9 mouse cellular contexts compared by ENCODE assay signal in genomic region chr6:51012086-51012830, GRCm38 (mm10).
DNase-seq lines count a peak whose midpoint lies in the region; ATAC-seq and TF ChIP-seq lines count a peak whose summit lies in the region.
"Had no signal": no experiment of that assay in that cellular context is flagged by ENCODE, and none has a peak within 500 bp of the region (broad histone marks: within the 10 kb centered on the region; RNA-seq: fewer than 3 reads in every experiment).

No protein-coding gene starts in this region.

- no peaks in the 10 kb centered on the region for H3K9me3 ChIP-seq in hindbrain, postnatal 0 days (ENCODE audit: low read length)

- WGBS in hindbrain, postnatal 0 days: 65% methylated on average over 15 of the region's 15 CpGs

- H3K4me3 ChIP-seq in hindbrain, postnatal 0 days (ENCODE audit: low read length): no peak overlapping the region

- no peak overlapping the region for H3K4me2 ChIP-seq in hindbrain, postnatal 0 days (ENCODE audit: low read depth, low read length)

- no peaks in the 10 kb centered on the region for H3K27me3 ChIP-seq in hindbrain, postnatal 0 days (ENCODE audit: insufficient read depth, low read length)

- no peak for TF ChIP-seq CTCF in hindbrain, postnatal 0 days (IDR thresholded peaks at IDR 0.05; ENCODE audit: low read depth)

- peak; percentile 56 to 71 for DNase-seq in cerebellum, postnatal 10 days
- DNase-seq in urinary bladder, postnatal 4 days (ENCODE audit: low spot score in 2 of 2): peak; percentile 52 to 72
- no peak for DNase-seq in urinary bladder, adult 18-20 months (ENCODE audit: low spot score in 2 of 2)
- DNase-seq in kidney, postnatal 14 days: peak; percentile 41
- no peak for DNase-seq in spleen, postnatal 36 days (ENCODE audit: low spot score in 2 of 2)
- no peak for DNase-seq in spleen, adult 18-20 months
- DNase-seq in hindbrain, postnatal 0 days (ENCODE audit: low spot score): no peak
- DNase-seq: liver, postnatal 0 days had no signal

- no peaks in the 10 kb centered on the region for H3K36me3 ChIP-seq in hindbrain, postnatal 0 days (ENCODE audit: insufficient read depth, low read length)

- H3K27ac ChIP-seq in hindbrain, postnatal 0 days: no peak overlapping the region

- peaks cover 15% of the 10 kb centered on the region for H3K4me1 ChIP-seq in hindbrain, postnatal 0 days (ENCODE audit: insufficient read depth, low read length)

- ATAC-seq in cerebellum, adult (ENCODE audit: insufficient number of reproducible peaks, low FRiP score, low TSS enrichment): no peak
- ATAC-seq in hindbrain, postnatal 0 days: no peak
- ATAC-seq: liver, postnatal 0 days had no signal

- H3K9ac ChIP-seq in hindbrain, postnatal 0 days (replicated peaks; ENCODE audit: low read length): no peak overlapping the region
- H3K9ac ChIP-seq: liver, postnatal 0 days had no signal

Comparison
In these comparisons a context has a peak if more than half of its experiments do, and no peak if none do; other contexts are left out.
1. DNase-seq: peak in cerebellum, postnatal 10 days (2 of 2), urinary bladder, postnatal 4 days (2 of 2) and kidney, postnatal 14 days (single experiment); none in urinary bladder, adult 18-20 months (0 of 2), spleen, postnatal 36 days (0 of 2), spleen, adult 18-20 months (0 of 2) and hindbrain, postnatal 0 days (single experiment).